Mouse (Mus musculus): ENCODE results near the gene Hist1h4h. TPM values are rescaled to one million over a fixed set of nuclear protein-coding genes. Genes with fewer than 3 reads are reported as not detected.

The Hist1h4h gene
- polyA plus RNA-seq, 1 experiment from 2014 or later: 4.8 TPM

GRCm38 (mm10) chr13:23500424-23501200, 30.2 kb upstream of the Hist1h4h start:
- peak; percentile 87 for ATAC-seq
- Histone ChIP-seq H3K4me3 (replicated peaks) (no peak overlapping the region), H3K27ac (no peak overlapping the region), H3K4me2 (replicated peaks) (0 out of 2 replicates have a peak overlapping the region, but pooled peaks have one; percentile 18), H3K27me3 (replicated peaks) (no peaks in the 10 kb centered on the region), H3K4me1 (replicated peaks) (no peaks in the 10 kb centered on the region), H3K36me3 (no peaks in the 10 kb centered on the region), H3K9me3 (no peaks in the 10 kb centered on the region), H3K9ac (no peak overlapping the region)
- 6% methylated on average over 17 of the region's 17 CpGs for WGBS

- no peaks in the 10 kb centered on the region for H3K9me3 ChIP-seq
- no peaks in the 10 kb centered on the region for H3K36me3 ChIP-seq
- H3K9ac ChIP-seq: no peak overlapping the region
- peak overlapping the region; percentile 39 for H3K4me2 ChIP-seq (replicated peaks)
- ATAC-seq: no peak
- H3K4me1 ChIP-seq (replicated peaks): peaks cover 1% of the 10 kb centered on the region; the same call in 1 of the 2 replicates
- H3K27me3 ChIP-seq (replicated peaks): no peaks in the 10 kb centered on the region
- no peak overlapping the region for H3K27ac ChIP-seq
- no peak overlapping the region for H3K4me3 ChIP-seq (replicated peaks)
- WGBS: 32% methylated on average over 5 of the region's 5 CpGs
Measured at GRCm38 (mm10) chr13:23501511-23501910, 29.3 kb upstream of the Hist1h4h start.

GRCm38 (mm10) chr13:23502031-23502567, 28.8 kb upstream of the Hist1h4h start:
- no peak overlapping the region for H3K4me3 ChIP-seq (replicated peaks)
- H3K9me3 ChIP-seq: no peaks in the 10 kb centered on the region
- no peaks in the 10 kb centered on the region for H3K36me3 ChIP-seq
- no peak overlapping the region for H3K9ac ChIP-seq
- no peaks in the 10 kb centered on the region for H3K27me3 ChIP-seq (replicated peaks)
- peak overlapping the region; percentile 39; the same call in 1 of the 2 replicates for H3K4me2 ChIP-seq (replicated peaks)
- ATAC-seq: no peak
- no peak overlapping the region for H3K27ac ChIP-seq
- H3K4me1 ChIP-seq (replicated peaks): peaks cover 4% of the 10 kb centered on the region; the same call in 1 of the 2 replicates
- WGBS: 38% methylated on average over 9 of the region's 9 CpGs

GRCm38 (mm10) chr13:23502916-23503315, 27.9 kb upstream of the Hist1h4h start:
- H3K9me3 ChIP-seq: no peaks in the 10 kb centered on the region

GRCm38 (mm10) chr13:23503797-23504196, 27.1 kb upstream of the Hist1h4h start:
- 6% methylated on average over 9 of the region's 9 CpGs for WGBS
- Histone ChIP-seq H3K4me2 (replicated peaks) (0 out of 2 replicates have a peak overlapping the region, but pooled peaks have one; percentile 17), H3K27ac (no peak overlapping the region), H3K36me3 (no peaks in the 10 kb centered on the region), H3K4me3 (replicated peaks) (no peak overlapping the region), H3K9ac (no peak overlapping the region), H3K27me3 (replicated peaks) (no peaks in the 10 kb centered on the region), H3K4me1 (replicated peaks) (peaks cover 4% of the 10 kb centered on the region; the same call in 1 of the 2 replicates), H3K9me3 (no peaks in the 10 kb centered on the region)
- ATAC-seq: no peak; the same call in 1 of the 2 replicates

More at GRCm38 (mm10) chr13:23502916-23503315, 27.9 kb upstream of the Hist1h4h start:
- H3K27me3 ChIP-seq (replicated peaks): no peaks in the 10 kb centered on the region
- WGBS: 64% methylated on average over 4 of the region's 4 CpGs
- H3K36me3 ChIP-seq: no peaks in the 10 kb centered on the region
- no peak overlapping the region for H3K9ac ChIP-seq
- no peak overlapping the region for H3K4me2 ChIP-seq (replicated peaks)
- no peak overlapping the region for H3K4me3 ChIP-seq (replicated peaks)
- ATAC-seq: no peak
- H3K27ac ChIP-seq: no peak overlapping the region
- H3K4me1 ChIP-seq (replicated peaks): peaks cover 4% of the 10 kb centered on the region; the same call in 1 of the 2 replicates

- 20% methylated on average over 14 of the region's 14 CpGs for WGBS
- H3K9ac ChIP-seq: peak overlapping the region; percentile 34
- H3K4me1 ChIP-seq (replicated peaks): peaks cover 10% of the 10 kb centered on the region
- ATAC-seq: no peak
- no peaks in the 10 kb centered on the region for H3K27me3 ChIP-seq (replicated peaks)
- H3K4me2 ChIP-seq (replicated peaks): peak overlapping the region; percentile 57
- H3K27ac ChIP-seq: no peak overlapping the region
- no peaks in the 10 kb centered on the region for H3K36me3 ChIP-seq
- no peaks in the 10 kb centered on the region for H3K9me3 ChIP-seq
- H3K4me3 ChIP-seq (replicated peaks): peak overlapping the region; percentile 26
Measured at GRCm38 (mm10) chr13:23505662-23506345, 25.0 kb upstream of the Hist1h4h start.

- ATAC-seq: peak; percentile 24; the same call in 1 of the 2 replicates
- peak overlapping the region; percentile 26; the same call in 1 of the 2 replicates for H3K4me3 ChIP-seq (replicated peaks)
Measured at GRCm38 (mm10) chr13:23506351-23506750, 24.5 kb upstream of the Hist1h4h start.

GRCm38 (mm10) chr13:23506819-23507515, 23.9 kb upstream of the Hist1h4h start:
- H3K9me3 ChIP-seq: no peaks in the 10 kb centered on the region

More at GRCm38 (mm10) chr13:23506351-23506750, 24.5 kb upstream of the Hist1h4h start:
- H3K9ac ChIP-seq: no peak overlapping the region
- no peaks in the 10 kb centered on the region for H3K9me3 ChIP-seq
- no peak overlapping the region for H3K27ac ChIP-seq
- peaks cover 10% of the 10 kb centered on the region for H3K4me1 ChIP-seq (replicated peaks)
- peak overlapping the region; percentile 57 for H3K4me2 ChIP-seq (replicated peaks)
- no peaks in the 10 kb centered on the region for H3K27me3 ChIP-seq (replicated peaks)
- 18% methylated on average over 13 of the region's 13 CpGs for WGBS
- no peaks in the 10 kb centered on the region for H3K36me3 ChIP-seq

GRCm38 (mm10) chr13:23510127-23510526, 20.7 kb upstream of the Hist1h4h start:
- Histone ChIP-seq H3K36me3 (no peaks in the 10 kb centered on the region), H3K4me3 (replicated peaks) (no peak overlapping the region), H3K9ac (no peak overlapping the region), H3K27ac (no peak overlapping the region), H3K4me1 (replicated peaks) (peaks cover 10% of the 10 kb centered on the region), H3K9me3 (no peaks in the 10 kb centered on the region), H3K27me3 (replicated peaks) (no peaks in the 10 kb centered on the region), H3K4me2 (replicated peaks) (no peak overlapping the region)
- 23% methylated on average over 1 of the region's 1 CpGs for WGBS
- ATAC-seq: peak; percentile 77

More at GRCm38 (mm10) chr13:23506819-23507515, 23.9 kb upstream of the Hist1h4h start:
- H3K27ac ChIP-seq: no peak overlapping the region
- no peaks in the 10 kb centered on the region for H3K36me3 ChIP-seq
- peaks cover 10% of the 10 kb centered on the region for H3K4me1 ChIP-seq (replicated peaks)
- H3K4me3 ChIP-seq (replicated peaks): no peak overlapping the region
- no peaks in the 10 kb centered on the region for H3K27me3 ChIP-seq (replicated peaks)
- H3K9ac ChIP-seq: no peak overlapping the region
- H3K4me2 ChIP-seq (replicated peaks): peak overlapping the region; percentile 39
- WGBS: 45% methylated on average over 14 of the region's 14 CpGs
- no peak for ATAC-seq

GRCm38 (mm10) chr13:23513517-23513916, 17.3 kb upstream of the Hist1h4h start:
- 79% methylated on average over 1 of the region's 1 CpGs for WGBS
- Histone ChIP-seq H3K27me3 (replicated peaks) (no peaks in the 10 kb centered on the region), H3K4me1 (replicated peaks) (peaks cover 9% of the 10 kb centered on the region; the same call in 1 of the 2 replicates), H3K4me3 (replicated peaks) (no peak overlapping the region), H3K27ac (no peak overlapping the region), H3K9me3 (no peaks in the 10 kb centered on the region), H3K9ac (no peak overlapping the region), H3K36me3 (no peaks in the 10 kb centered on the region), H3K4me2 (replicated peaks) (no peak overlapping the region)
- ATAC-seq: no peak

- no peak for ATAC-seq
- no peak overlapping the region for H3K4me3 ChIP-seq (replicated peaks)
- no peaks in the 10 kb centered on the region for H3K36me3 ChIP-seq
- peaks cover 6% of the 10 kb centered on the region; the same call in 1 of the 2 replicates for H3K4me1 ChIP-seq (replicated peaks)
- no peak overlapping the region for H3K27ac ChIP-seq
- no peak overlapping the region for H3K4me2 ChIP-seq (replicated peaks)
- H3K9ac ChIP-seq: no peak overlapping the region
- 82% methylated on average over 5 of the region's 5 CpGs for WGBS
- H3K27me3 ChIP-seq (replicated peaks): no peaks in the 10 kb centered on the region
- no peaks in the 10 kb centered on the region for H3K9me3 ChIP-seq
Measured at GRCm38 (mm10) chr13:23515281-23515680, 15.6 kb upstream of the Hist1h4h start.
